Mouse (Mus musculus): ENCODE measurements around the gene Tnfaip2.

- no peak for TF ChIP-seq CTCF (IDR thresholded peaks at IDR 0.05)
- no peak for TF ChIP-seq EP300 (IDR thresholded peaks at IDR 0.05)
Measured at GRCm38 (mm10) chr12:111436170-111436569, 6.1 kb upstream of the Tnfaip2 start.

All from lung, postnatal 0 days (tissue).